Mouse (Mus musculus) heart, adult 8-10 months (tissue): ENCODE results near the gene Brd3. TPM values are rescaled to one million over a fixed set of nuclear protein-coding genes. Genes with fewer than 3 reads are reported as not detected.
"Not testable (repeated sequence)": the region's sequence is repeated elsewhere in the genome, so short reads cannot be mapped to it uniquely, and the experiment has no call there.

Source experiments
- DNase-seq: peaks from one replicate; pipeline ENCODE4 v3.0.0; 2022; ENCODE audit warnings: low spot score
- total RNA-seq, 4 experiments: library from RNA; stranded (reverse); gene quantifications; 2 replicates each; pipeline ENCODE4 v1.2.4; 2022

Brd3 gene
- total RNA-seq: 10 to 100 TPM; 27.4 to 28.6 (median 28.3) TPM

DNA sequence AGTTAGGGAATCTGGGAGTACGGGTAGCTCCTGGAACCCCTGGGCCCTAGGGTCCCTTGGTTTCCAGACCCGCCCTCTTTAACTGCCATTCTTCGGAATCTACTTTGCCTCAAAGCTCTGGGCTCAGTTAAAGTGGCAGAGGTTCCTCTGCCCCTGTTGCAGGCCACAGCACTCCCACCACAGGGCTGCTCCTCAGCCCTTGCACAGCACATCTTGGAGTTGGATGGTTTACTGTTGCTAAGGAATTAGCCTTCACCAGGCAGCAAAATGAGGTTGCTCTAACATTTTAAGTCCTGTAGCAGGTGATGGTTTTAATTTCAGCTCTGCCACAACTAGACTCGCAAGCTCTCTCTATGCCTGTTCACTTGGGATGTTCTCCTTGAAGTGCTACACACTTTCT is at the start of gene Brd3:
TSS of gene Brd3 (minus strand) at position 101 of the 400 bp plus-strand sequence.
- DNase-seq: no peak

DNA sequence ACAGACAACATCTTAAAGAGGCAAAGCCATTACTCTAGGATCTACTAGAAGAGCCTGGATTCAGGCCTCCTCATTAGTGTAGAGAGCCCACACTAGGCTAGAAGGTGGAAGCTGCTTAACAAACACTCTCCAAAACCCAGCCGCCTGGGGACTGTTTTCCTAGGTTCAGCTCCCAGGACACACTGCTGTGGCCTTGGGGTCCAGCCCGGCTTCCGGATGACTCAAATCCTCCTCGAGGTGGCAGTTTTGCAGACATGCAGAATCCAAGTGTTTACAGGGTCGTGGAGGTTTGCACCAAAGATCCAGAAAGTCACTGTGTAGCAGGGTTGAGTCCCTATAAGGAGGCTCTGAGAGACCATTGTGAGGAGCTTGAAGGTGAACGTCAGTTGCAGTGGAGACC is 49.5 kb upstream of the Brd3 start:
- no peak for DNase-seq

DNA sequence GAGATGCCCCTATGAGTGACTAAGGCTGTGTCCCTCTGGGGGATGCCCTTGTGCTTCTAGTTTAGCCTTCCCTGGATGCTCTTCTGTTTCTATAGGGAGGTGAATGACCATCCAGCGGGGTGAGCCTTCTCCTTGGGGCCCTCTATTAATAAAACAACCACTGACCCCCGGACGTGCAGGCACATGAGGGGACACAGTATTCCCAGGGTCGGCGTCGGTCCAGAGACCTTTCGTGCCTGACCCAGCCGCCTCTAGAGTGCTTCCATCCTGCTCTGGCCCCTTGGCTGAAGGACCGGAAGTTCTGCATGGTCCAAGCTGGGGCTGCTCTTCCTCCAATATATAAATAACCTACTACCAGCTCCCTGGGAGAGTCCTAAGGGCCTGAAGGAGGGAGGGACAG is 46.8 kb upstream of the Brd3 start:
- DNase-seq: peak; percentile 50

DNA sequence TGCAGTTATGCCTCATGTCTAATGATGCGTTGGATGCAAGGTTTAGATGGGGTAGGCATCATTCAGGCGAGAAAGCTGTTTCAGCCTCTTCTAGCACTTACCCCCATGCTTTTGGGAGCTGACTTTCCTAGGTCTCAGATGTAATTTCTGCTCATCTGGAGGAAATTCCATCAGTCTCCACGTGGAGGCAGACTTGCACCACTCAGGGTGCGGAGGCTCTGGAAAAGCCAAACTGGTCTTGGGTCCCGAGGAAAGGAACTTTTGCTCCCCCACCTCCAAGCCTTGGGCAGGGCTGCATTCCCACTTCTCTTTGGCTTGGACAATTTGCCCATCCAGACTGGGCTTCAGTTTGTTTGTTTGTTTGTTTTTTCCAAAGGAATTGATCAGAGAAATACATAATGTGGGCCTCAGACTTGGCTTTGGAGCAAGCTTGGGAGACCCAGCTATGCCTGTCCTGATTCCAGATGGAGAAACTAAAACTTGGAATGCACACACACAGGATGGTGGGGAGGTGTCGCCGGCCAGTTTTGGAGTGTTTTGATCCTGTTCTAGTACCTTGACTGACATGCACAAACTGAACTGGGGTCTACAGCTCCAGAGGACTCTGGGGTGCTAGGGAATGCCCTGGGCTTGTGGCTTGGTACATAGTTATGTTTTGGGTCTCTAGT is 45.3 kb upstream of the Brd3 start:
- peak; percentile 81 for DNase-seq

DNA sequence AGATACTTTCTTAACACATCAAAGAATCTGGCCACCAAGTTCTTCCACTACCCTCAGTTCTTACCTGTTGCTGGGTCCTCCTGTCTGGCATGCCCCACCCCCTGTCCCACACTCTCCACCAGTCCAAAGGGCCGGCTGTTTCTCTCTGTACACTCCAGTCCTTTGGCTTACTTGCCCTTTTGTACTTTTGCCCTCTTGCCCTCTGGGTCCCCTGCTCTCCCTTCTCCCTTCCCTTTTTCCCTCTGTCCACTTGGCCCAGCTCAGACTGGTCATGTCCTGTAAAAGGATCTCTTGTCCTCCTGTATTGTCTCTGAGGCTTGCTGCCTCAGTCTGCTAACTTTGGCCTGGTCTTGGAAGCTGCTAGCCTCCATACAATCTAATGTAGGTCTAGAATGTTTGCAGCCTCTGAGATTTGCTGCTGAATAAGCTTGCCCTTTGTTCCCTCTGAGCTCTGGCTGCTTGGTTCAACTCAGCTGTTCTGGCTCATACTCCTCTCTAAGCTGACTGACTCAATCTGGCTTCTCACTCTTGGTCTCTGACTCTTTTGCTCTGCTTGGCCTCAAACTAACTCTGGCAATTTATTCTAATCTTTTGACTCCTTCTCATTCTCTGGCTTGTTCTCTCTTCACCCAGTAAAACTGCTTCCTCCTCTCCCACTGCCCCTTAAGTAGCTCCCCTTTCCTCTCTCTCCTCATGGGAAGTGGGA is 41.4 kb upstream of the Brd3 start:
- no peak for DNase-seq

DNA sequence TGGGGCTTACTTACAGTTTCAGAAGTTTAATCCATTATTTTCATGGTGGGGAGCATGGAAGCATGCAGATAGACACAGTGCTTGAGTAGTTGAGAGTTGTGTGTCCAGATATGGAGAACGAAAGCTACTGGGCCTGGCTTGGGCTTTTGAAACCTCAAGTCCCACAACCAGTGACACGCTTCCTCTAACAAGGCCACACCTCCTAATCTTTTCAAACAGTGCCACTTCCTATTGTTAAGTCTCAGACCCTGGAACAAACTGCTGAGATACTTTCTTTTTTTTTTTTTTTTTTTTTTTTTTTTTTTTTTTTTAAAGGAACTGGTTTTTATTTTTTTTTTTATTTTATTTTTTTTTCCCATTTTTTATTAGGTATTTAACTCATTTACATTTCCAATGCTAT is 40.5 kb upstream of the Brd3 start:
- DNase-seq: no peak

DNA sequence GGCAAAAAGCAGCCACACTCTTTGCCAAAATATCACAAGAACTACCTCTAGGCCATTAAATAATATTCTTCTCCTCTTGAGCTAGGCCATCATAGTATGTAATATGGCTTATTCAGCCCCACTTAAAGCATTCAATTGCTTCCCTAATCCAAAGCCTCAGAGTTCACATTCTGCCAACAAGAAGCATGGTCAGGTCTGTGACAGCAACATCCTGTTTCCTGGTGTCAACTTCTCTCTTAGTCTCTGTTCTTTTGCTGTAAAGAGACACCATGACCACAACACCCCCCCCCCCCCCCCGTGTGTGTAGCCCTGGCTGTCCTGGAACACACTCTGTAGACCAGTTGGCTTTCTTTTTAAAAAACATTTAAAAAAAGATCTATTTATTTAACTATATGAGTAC is 39.9 kb upstream of the Brd3 start:
- DNase-seq: no peak

DNA sequence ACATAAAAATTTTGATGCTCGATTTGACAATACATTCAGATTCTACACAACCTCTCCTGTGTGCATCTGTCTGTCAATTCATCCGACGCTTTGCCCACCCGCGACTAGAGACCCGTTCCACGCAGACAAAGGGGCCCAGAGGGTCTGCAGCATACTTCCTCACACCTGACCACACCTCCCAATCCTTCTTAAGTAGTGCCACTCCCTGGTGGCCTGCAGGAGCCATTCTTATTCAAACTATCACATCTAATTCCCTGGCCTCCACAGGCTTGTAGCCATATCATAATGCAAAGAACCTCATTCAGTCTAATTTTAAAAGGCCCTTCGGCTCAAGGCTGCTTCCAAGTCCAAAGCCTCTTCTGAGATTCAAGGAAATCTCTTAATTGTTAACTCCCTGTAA is 38.6 kb upstream of the Brd3 start:
- DNase-seq: not testable (repeated sequence)

DNA sequence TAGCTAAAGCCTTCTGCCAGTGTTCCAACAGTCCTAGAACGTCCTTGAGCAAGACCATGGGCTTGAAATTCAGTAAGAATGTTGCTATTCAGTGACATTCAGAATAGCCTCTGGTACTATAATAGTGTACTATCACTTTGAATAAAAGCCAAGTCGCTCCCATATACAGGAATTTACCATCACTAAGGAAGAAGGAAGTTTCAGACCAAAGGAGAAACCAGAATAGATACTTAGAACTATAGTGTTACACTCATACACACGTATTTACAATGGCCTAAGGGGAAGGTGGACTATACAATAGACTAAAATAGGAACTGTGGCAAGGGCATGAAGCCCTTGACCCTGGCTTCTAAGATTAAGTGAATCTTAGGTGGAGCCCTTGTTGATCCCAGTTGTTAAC is 38.1 kb upstream of the Brd3 start:
- DNase-seq: not testable (repeated sequence)

DNA sequence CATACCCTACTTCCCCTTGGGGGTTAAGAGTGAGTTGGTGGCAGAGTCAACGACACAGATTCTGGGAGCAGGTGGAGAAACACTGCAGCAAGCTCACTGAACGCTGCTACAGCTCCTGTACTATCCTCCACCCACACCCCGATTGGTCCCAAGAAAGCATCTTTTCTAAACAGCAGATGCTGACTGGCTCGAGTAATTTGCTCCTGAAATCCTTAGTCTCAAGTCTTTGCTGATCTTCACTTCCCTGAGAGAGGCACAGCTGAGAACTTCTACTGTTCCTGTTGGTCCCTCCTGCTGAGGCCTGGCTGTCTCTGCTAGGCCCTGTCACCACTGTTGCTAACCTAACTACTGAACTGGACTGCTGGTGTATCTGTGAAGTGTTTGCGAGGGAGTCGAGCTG is 37.2 kb upstream of the Brd3 start:
- no peak for DNase-seq

DNA sequence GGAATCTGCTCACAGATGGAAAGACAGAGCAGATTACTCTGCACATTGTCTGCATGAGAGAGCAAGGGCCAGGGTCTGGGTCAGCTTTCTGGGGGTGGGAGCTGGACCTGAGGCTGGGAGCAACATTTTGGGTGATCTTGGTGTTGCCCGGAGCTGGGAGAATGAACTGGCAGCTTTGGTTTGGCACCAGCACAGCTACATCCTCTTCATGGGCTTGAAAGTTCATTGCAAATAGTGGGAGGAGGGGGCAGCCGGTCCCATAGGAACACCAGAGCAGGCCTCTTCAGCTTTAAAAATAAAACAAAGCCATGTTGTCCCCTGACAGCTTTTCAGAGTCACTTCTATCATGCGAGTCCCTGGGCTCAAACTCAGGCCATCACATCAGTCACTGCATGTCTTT is 33.8 kb upstream of the Brd3 start:
- DNase-seq: no peak

DNA sequence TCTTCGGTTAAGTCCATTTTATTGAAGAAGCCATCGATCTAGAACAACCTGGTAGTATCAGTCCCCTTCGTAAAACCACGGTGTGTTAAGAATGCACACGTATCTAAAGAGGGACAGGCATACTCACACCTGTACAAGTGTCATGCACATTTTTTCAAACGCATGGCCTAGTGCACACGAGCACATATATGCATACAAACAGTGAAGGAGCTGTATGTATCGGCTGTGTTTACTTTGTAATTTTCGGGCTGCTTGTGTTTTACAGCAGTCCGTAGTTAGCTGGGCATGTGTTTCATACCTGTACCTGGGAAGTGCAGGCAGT is 33.0 kb upstream of the Brd3 start:
- no peak for DNase-seq

DNA sequence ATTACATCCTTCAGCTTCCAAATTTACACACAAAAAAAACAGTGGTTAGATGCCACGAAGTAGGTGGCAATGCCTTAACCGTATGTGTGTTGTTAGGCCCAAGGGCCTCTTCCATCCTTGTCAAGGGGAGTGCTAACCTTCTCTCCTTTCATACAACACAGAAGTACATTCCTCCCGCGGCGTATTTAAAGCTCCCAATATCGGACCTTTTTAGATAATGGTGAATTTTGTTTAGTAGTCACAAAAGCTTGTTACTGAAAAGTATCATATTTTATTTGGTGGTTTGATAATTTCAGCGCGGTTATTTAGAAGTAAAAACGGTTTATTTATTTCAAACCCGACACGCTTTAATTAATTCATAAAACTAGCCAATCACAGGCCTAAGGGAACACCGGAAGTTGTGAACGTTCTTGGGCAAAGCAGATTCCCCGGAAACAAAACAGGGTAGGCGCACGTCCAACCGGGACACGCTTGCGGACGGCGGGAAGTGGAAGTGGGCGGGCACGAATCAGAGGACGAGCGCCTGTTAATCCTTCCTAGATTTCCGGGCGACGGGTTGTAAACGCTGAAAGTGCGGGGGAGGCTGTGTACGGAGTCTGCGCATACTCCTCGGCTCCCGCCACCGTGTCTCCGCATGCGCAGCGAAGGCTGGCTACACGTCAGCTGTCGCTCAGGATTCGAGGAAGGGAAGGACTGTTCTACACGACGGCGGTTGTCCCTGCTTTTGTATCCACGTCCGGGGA is 32.5 kb upstream of the Brd3 start:
- DNase-seq: peak; percentile 99

DNA sequence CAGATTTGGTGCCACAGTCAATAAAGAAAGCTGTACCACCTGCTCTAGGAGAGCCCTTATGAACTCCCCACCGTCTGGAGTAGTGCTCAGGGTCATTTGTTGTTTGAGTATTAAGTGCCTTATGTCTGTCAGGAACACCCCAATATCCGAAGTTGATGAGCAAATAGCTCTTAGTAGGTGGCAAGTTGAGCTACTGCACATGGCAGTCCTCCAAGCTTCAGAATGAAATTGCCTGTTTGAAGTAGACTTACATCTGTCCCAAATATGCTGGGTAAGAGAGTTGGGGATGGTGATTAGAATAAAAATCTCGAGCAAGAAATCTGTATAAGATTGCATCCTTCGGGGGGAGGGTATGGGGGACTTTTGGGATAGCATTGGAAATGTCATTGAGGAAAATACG is 31.9 kb upstream of the Brd3 start:
- no peak for DNase-seq

DNA sequence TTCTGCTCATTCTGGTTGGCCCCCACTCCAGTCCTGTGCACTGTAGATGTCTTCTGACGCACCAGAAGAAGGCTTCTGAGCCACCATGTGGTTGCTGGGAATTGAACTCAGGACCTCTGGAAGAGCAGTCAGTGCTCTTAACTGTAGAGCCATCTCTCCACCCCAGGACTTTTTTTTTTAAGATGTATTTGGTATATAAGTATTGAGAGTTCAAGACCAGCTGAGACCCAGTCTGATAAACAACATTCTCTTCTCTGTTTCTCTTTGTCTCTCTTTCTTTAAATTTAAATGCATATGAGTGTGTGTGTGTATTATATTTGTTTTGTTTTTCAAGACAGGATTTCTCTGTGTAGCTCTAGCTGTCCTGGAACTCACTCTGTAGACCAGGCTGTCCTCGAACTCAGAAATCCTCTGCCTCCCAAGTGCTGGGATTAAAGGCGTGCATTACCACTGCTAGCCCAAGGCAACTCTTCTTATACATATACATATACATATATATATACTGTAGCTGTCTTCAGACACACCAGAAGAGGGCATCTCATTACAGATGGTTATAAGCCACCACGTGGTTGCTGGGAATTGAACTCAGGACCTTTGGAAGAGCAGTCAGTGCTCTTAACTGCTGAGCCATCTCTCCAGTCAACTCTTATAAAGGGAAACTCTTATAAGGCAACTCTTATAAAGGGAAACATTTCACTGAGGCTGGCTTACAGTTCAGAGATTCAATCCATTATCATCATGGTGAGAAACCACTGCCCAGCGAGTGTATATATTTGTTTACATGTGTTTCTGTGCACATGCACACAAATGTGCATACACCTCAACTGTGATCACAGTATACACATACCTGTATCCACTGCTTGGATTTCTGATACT is 31.2 kb upstream of the Brd3 start:
- DNase-seq: not testable (repeated sequence)

DNA sequence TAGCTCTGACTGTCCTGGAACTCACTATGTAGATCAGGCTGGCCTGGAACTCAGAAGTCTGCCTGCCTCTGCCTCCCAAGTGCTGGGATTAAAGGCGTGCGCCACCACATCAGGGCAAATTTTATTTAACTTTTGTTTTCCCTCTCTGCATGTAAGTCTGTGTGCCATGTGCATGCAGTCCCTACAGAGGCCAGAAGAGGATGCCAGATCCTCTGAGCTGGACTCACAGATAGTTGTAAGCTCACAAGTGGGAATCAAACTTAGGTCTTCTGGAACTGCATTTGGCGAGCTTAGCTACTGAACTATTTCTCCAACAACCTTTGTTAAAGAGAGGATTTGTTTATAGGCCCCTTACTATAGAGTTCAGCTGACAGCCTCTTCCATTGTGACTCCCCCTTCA is 10.8 kb upstream of the Brd3 start:
- no peak for DNase-seq

DNA sequence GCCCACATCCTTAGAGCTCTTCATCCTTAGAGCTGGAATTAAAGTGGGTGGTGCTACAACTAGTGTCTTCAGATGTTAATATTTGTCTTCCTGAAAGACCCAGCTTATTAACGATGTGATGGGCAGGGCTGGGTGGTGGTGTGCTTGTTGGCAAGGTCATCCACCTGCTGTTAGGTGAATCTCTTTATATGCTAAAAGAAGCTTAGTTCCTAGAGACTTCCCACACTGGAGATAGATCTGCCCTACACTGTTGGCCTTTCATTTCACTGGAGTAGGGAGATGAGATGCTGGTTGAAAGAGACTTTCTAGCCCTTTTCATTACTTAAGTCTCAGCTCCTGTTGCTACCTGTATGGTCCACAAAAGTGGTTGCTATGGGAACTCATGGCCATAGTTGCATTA is 8.8 kb upstream of the Brd3 start:
- DNase-seq: no peak

DNA sequence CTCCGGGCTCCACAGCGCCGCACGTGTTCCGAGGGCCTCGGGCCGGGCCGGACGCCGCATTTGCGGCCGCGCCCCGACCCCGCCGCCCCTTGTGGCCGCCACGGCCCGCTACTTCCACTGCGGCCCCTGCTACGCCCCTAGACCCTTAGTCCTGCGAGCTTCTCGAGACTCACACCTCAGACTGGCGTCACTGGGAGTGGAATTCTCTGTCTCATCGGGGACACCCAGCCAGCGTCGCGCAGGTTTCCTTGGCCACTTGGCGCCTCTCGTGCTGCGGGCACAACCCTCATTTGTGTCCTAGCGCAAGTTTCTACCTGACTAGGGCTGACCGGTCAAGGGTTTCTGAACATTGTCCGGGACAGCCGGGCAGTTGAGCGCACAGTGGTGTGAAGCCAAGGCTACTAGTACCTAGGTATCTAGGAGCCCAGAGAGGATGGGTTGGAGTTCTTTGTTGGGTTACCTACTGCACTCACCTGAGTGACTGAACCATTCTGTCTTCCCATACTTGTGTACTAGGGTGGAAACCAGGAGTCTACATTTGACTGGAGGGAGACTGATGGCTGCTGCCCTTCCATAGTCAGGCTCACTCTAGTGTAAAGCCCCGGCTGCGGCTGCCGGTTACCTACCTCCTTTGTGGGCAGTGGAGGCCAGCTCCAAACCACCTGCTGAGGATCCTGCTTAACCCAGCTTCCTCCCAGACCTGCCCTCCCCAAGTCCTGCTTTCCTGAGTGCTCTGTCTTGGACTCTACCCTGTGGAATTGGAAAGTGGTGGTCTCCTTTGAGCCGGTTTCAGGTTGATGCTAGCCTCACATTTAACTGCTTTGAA is 8.1 kb upstream of the Brd3 start:
- DNase-seq: no peak

DNA sequence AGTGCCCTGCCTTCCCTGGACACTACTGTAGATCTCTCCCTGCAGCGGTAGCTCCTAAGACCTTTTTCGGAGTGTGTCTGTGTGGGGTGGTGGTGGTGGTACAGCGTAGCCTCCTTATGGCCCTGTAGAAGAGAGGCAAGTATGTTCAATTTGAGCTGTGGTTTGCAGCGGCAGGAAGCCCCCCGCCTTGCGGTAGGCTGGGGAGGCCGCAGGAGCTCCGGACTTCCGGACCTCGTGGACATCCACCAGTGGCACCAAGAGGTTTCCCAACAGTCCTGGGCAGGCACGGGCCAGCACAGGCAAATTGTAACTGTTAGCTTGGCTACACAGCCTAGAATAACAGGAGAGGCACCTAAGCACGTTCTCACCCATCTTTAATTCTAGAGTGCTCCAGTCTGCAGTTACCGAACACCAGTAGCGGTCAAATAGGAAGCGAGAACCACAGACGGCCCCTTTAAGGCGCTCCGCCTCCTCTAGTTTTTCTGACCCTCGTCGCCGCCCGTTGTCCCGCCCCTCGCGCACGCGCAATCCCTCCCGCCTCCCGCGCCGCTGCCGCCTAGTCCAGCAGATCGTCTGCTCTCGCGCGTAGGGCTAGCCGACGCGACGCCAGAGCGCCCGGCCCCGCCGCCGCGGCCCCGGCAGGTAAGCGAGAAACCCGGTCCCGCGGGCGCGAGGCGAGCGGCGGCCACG is 7.3 kb upstream of the Brd3 start, which contains the start of gene Wdr5:
TSS of gene Wdr5 (plus strand) at position 519 of the 690 bp plus-strand sequence.
- peak; percentile 97 for DNase-seq

DNA sequence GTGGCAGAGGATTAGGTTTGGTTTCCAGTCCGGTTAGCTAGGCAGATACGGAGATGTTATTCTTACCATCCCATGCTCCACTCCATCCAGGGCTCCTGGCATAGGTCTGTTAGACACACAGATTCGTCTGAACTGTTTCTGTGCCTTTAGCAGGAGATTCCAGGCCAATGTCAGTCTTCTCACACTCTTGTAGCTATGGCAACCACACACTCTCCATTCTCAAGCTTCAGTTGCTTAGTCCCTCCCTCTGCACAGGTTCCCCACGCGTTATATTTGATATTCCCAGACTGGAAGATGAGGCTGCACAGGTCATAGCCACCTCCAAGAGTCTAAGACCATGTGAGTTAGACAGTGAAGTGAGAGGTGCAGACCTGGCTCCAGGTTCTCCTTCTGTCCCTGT is 6.4 kb upstream of the Brd3 start:
- no peak for DNase-seq
